Mouse (Mus musculus) neural tube, embryonic 15.5 days (tissue): ENCODE data around the gene 2010111I01Rik. TPM values are rescaled to one million over a fixed set of nuclear protein-coding genes. Genes with fewer than 3 reads are reported as not detected.

Experiments used
- ATAC-seq: fragments of 200-750 bp; cut with Nextera tagmentation; 2 replicates; pipeline ENCODE4 v1.8.0; 2017; ENCODE audit warnings: mild to moderate bottlenecking, moderate TSS enrichment, moderate library complexity; ENCODE audit not compliant: low FRiP score
- H3K27ac ChIP-seq: fragments of 300-500 bp; sonication (generic); replicated peaks from 2 replicates; pipeline ENCODE4 v1.5.1; 2015; ENCODE audit warnings: mild to moderate bottlenecking, inconsistent platforms
- H3K27me3 ChIP-seq: fragments of 300-500 bp; sonication (generic); replicated peaks from 2 replicates; pipeline ENCODE4 v1.6.1; 2015; ENCODE audit warnings: inconsistent platforms
- H3K36me3 ChIP-seq: fragments of 300-500 bp; sonication (generic); 2 replicates; pipeline ENCODE4 v1.6.1; 2015; ENCODE audit warnings: inconsistent platforms
- H3K4me1 ChIP-seq: fragments of 300-500 bp; sonication (generic); 2 replicates; pipeline ENCODE4 v1.6.1; 2015; ENCODE audit warnings: inconsistent platforms
- H3K4me2 ChIP-seq: fragments of 300-500 bp; sonication (generic); 2 replicates; pipeline ENCODE4 v1.6.1; 2015; ENCODE audit warnings: inconsistent platforms, mild to moderate bottlenecking, moderate library complexity
- H3K4me3 ChIP-seq: fragments of 300-500 bp; sonication (generic); replicated peaks from 2 replicates; pipeline ENCODE4 v1.5.1; 2015; ENCODE audit warnings: mild to moderate bottlenecking, inconsistent platforms
- H3K9ac ChIP-seq: fragments of 300-500 bp; sonication (generic); replicated peaks from 2 replicates; pipeline ENCODE4 v1.6.1; 2015; ENCODE audit warnings: mild to moderate bottlenecking, inconsistent platforms
- H3K9me3 ChIP-seq: fragments of 300-500 bp; sonication (generic); replicated peaks from 2 replicates; pipeline ENCODE4 v1.6.1; 2016; ENCODE audit warnings: inconsistent platforms
- WGBS: fragments of 180-500 bp; shearing (Covaris S2); methylation state at CpG from one replicate; pipeline ENCODE4 v1.1.7; 2015; ENCODE audit warnings: mixed read lengths; 5-methylcytosine and 5-hydroxymethylcytosine counted together
- polyA plus RNA-seq: library from polyadenylated mRNA; unstranded; fragments of >200 nt; fragmentation: Nextera tagmentation; extraction: Ambion mirVana; gene quantifications from 2 replicates; pipeline ENCODE4 v1.2.1, GENCODE M21; 2015

Gene 2010111I01Rik
- polyA plus RNA-seq, 1 experiment from 2014 or later = 36.1 TPM

GRCm38 (mm10) chr13:63198038-63198437 is 233.3 kb downstream of the 2010111I01Rik start:
- Histone ChIP-seq H3K9ac (no peak overlapping the region), H3K4me2 (no peak overlapping the region), H3K27me3 (no peaks in the 10 kb centered on the region), H3K36me3 (no peaks in the 10 kb centered on the region), H3K4me1 (0 out of 2 replicates have a peak, but pooled peaks cover under 1% of the 10 kb centered on the region), H3K4me3 (no peak overlapping the region), H3K9me3 (no peaks in the 10 kb centered on the region), H3K27ac (no peak overlapping the region)
- WGBS = 98% methylated on average over 1 of the region's 1 CpGs
- ATAC-seq = no peak

DNA sequence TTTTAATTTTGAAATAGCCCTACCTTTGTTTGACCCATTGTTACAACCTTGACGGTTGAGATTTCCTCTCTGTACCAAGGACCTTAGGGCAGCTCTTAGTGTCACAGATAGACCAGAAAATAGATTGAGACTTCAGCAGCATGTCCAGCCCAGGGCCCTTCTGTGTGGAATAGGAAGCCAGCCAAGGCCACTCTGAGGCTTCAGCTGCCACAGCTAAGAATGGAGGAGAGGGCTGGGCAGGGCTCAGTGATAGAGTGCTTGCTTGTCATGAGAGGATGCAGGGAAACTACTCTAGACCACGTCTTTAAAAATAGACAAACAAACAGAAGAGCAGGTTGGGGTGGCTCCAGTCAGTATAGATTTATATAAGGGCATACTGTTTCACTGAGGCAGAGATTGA is 234.9 kb downstream of the 2010111I01Rik start:
- Histone ChIP-seq H3K4me2 (no peak overlapping the region), H3K4me1 (0 out of 2 replicates have a peak, but pooled peaks cover 8% of the 10 kb centered on the region), H3K27ac (no peak overlapping the region), H3K4me3 (no peak overlapping the region), H3K27me3 (no peaks in the 10 kb centered on the region), H3K9me3 (no peaks in the 10 kb centered on the region), H3K36me3 (no peaks in the 10 kb centered on the region), H3K9ac (no peak overlapping the region)
- ATAC-seq = no peak
- WGBS = 72% methylated on average over 2 of the region's 2 CpGs

- Histone ChIP-seq H3K27me3 (no peaks in the 10 kb centered on the region), H3K9ac (no peak overlapping the region), H3K36me3 (no peaks in the 10 kb centered on the region), H3K27ac (no peak overlapping the region), H3K4me3 (no peak overlapping the region), H3K4me1 (0 out of 2 replicates have a peak, but pooled peaks cover 8% of the 10 kb centered on the region), H3K4me2 (no peak overlapping the region), H3K9me3 (no peaks in the 10 kb centered on the region)
- ATAC-seq = no peak
- 45% methylated on average over 8 of the region's 8 CpGs for WGBS
Measured at GRCm38 (mm10) chr13:63203502-63204278, 239.0 kb downstream of the 2010111I01Rik start.

DNA sequence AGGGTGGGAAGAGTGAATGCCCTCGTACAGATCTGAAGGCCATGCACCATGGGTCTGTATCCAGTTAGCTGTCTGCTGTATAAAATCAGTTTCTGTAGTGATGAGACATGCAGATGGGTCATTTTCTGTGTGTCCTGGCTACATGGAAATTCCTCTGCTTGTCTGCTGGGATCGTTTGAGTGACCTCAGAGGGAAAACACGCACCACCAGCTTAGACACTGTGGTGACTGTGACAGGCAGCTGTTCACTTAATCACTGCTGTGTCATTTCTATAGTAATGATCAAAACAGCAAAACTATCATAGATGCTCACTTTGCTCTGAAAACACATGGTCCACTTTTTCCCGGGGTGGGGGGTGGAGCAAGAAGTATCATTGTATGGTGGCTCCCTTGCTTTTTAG is 241.1 kb downstream of the 2010111I01Rik start:
- Histone ChIP-seq H3K36me3 (no peaks in the 10 kb centered on the region), H3K9me3 (no peaks in the 10 kb centered on the region)
- no peak for ATAC-seq

DNA sequence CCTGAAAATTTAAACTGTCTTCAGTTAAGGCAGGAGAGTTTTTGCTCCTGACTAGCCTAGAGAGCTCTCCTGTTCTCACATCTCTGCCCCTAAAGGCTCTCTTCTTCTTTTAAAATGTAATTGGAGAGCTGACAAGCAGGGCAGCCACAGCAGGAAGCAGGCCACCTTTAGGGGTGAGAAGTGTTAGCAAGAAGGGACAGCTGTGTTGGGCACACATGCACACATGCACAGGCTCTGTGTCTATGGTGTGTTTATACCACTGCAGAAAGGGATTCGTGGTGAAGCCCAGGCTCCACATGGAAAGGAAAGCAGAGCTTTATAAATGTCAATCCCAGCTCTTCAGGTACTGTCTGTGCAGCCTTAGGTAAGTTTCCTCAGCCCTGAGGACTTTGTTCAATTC is 241.7 kb downstream of the 2010111I01Rik start:
- H3K4me3 ChIP-seq = no peak overlapping the region
- H3K27me3 ChIP-seq = no peaks in the 10 kb centered on the region
- no peak overlapping the region for H3K4me2 ChIP-seq
- 0 out of 2 replicates have a peak, but pooled peaks cover 8% of the 10 kb centered on the region for H3K4me1 ChIP-seq
- H3K9me3 ChIP-seq = no peaks in the 10 kb centered on the region
- 83% methylated on average over 1 of the region's 1 CpGs for WGBS
- no peak overlapping the region for H3K9ac ChIP-seq
- H3K27ac ChIP-seq = no peak overlapping the region
- H3K36me3 ChIP-seq = no peaks in the 10 kb centered on the region
- no peak for ATAC-seq

More for the DNA sequence above, 241.1 kb downstream of the 2010111I01Rik start:
- H3K4me3 ChIP-seq = no peak overlapping the region
- no peaks in the 10 kb centered on the region for H3K27me3 ChIP-seq
- H3K27ac ChIP-seq = no peak overlapping the region
- 90% methylated on average over 4 of the region's 4 CpGs for WGBS
- H3K4me2 ChIP-seq = no peak overlapping the region
- 0 out of 2 replicates have a peak, but pooled peaks cover 8% of the 10 kb centered on the region for H3K4me1 ChIP-seq
- H3K9ac ChIP-seq = no peak overlapping the region

DNA sequence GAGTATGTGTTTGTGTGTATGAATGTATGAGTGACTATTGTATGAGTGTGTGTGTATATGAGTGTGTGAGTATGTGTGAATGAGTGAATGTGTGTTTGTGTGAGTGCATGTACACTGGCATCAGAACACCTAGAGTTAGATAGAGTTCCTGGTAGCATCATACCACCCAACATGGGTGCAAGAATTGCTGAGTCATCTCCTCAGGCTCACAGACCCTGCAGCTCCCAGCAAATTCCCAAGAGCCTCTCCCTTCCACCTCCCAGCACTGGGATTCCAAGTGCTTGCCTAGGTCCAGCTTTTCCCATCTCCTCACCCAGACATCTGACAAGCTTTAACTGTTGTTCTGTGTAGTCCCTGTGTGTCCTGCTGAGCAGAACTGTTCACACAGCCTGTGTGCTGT is 251.8 kb downstream of the 2010111I01Rik start:
- no peaks in the 10 kb centered on the region for H3K9me3 ChIP-seq
- H3K27ac ChIP-seq = no peak overlapping the region
- no peak overlapping the region for H3K4me3 ChIP-seq
- H3K4me2 ChIP-seq = no peak overlapping the region
- no peak overlapping the region for H3K9ac ChIP-seq
- H3K36me3 ChIP-seq = peaks cover 9% of the 10 kb centered on the region; the same call in 1 of the 2 replicates
- no peaks in the 10 kb centered on the region for H3K27me3 ChIP-seq
- ATAC-seq = no peak
- H3K4me1 ChIP-seq = no peaks in the 10 kb centered on the region

DNA sequence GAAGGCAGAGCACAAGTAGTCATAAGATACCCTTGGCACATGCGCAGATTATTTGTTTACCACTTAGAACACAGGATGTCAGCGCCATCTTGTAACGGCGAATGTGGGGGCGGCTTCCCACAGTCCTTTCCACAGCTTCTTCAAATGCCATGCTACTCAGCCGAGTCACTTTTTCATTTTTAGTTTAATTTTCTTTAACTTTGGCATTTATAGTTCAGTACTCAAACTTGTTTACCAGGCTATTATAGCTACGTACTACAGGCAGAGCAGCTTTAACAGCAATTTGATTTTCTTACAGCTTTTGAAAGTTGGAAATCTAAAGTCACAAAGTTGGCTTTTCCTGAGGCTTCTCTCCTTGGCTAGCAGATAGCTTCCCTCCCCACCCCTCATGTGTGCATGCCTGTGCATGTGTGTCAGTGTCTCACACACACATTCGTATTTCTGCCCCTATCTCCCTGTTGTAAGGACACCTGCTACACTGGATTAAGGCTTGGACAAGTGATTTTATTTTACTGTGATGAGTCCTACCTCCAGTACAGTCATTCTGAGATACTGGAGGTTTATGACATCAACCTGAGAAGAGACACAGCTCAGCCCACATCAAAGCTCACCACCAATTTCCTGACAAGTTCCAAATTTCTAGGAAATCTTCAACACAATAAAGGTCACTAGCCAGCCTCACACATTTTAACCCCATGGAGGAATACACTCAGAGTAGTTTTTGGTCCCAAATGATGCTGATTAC is 258.5 kb downstream of the 2010111I01Rik start:
- no peak for ATAC-seq
- H3K9me3 ChIP-seq = no peaks in the 10 kb centered on the region
- WGBS = 96% methylated on average over 8 of the region's 8 CpGs

DNA sequence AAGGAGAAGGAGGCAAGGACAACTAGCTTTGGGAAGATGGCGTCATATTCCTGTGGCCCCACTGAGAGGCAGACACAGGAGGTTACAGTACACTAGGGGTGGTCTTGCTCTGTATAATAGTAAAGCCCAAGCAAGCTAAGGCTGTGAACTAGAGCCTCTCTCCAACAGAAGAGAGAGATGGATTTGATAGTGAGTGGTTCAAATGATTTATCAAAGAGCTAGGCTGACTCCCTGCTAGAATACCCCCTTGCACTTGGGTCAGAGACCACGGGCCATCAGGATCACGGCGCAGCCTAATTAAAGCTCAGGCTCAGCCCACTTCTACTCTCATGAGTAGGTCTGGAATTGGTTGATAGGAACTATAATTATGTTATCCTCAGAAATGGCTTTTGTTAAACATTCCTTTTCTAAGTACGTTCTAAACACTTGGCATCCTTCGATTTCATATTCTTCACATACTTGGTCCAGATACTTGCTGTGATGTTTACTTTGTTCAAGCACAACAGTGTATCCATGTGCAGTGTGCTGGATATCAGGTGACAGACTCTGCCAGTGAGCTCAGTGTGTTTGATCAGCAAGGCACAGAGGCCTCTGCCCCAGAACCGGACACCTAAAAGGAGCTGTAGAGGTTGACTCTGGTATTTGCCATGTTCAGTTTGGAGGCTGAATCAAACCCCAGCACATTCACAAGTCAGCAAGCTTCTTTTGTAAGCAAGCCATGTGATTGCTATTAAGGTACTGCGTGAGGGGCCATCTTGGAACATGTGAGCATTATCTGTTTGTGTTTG is 261.3 kb downstream of the 2010111I01Rik start:
- no peak overlapping the region for H3K27ac ChIP-seq
- H3K36me3 ChIP-seq = no peaks in the 10 kb centered on the region
- no peaks in the 10 kb centered on the region for H3K27me3 ChIP-seq
- H3K9ac ChIP-seq = no peak overlapping the region
- WGBS = 90% methylated on average over 8 of the region's 8 CpGs
- H3K4me3 ChIP-seq = no peak overlapping the region
- H3K4me1 ChIP-seq = no peaks in the 10 kb centered on the region
- H3K4me2 ChIP-seq = no peak overlapping the region
- no peak for ATAC-seq
- H3K9me3 ChIP-seq = no peaks in the 10 kb centered on the region

More for the DNA sequence above, 258.5 kb downstream of the 2010111I01Rik start:
- Histone ChIP-seq H3K4me1 (no peaks in the 10 kb centered on the region), H3K27me3 (no peaks in the 10 kb centered on the region), H3K36me3 (no peaks in the 10 kb centered on the region), H3K27ac (no peak overlapping the region), H3K4me2 (no peak overlapping the region), H3K4me3 (no peak overlapping the region), H3K9ac (no peak overlapping the region)

DNA sequence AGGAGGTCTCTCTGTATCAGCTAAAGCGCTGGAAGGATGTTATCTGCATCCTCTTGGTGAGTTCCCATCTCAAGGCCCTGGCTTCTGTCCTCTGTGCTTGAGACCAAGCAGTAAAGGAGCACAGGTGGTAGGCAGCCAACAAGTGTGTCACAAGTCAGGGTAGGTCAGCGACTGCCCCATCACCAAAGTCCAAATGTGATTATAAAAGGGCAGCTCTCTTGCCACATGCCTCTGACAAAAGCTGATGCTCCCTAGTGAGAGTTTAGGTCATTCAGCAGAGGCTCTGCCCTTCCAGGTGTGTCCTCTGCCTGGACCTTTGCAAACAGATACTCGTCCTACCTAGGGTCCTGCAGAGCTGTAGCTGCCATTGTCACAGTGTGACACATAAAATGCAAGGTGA is 263.1 kb downstream of the 2010111I01Rik start:
- Histone ChIP-seq H3K4me3 (no peak overlapping the region), H3K9me3 (no peaks in the 10 kb centered on the region), H3K27me3 (no peaks in the 10 kb centered on the region), H3K36me3 (no peaks in the 10 kb centered on the region), H3K4me2 (no peak overlapping the region), H3K9ac (no peak overlapping the region), H3K4me1 (peaks cover 4% of the 10 kb centered on the region; the same call in 1 of the 2 replicates), H3K27ac (no peak overlapping the region)
- WGBS = 88% methylated on average over 3 of the region's 3 CpGs
- ATAC-seq = no peak

DNA sequence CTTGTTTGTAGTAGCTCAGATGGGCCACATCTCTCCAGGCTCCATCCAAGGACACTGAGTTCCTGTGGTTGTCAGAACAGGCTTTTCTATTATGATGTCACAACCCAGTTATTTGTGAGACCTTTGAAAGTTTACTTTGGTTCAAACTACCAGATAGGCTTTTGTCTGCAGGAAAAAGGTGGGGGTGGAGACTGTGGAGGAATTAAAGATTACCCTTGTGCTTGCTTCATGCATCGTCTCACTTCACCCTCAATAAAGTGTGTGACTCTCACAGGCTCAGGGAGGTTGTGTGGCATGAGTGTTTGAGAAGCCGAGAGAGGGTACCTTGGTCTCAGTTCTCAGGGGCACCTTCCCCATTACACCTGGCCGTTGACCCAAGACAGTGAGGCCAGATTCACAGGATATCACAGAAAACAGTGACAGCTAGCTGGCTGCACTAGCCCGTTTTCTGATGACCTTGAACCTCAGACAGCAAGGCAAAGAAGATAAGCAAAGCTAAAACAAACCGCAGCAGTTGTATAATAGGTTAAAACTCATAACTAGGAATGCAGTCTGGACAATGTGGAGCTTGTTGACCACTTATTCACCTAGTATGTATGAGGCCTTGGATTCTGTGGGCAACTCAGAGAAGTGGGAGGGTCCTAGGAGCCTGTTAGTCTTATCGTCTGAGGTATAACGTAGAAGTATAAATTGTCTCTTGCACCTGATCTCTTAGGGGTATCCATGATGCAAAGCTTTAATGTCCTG is 266.4 kb downstream of the 2010111I01Rik start:
- no peak for ATAC-seq
- H3K27me3 ChIP-seq = no peaks in the 10 kb centered on the region
- 79% methylated on average over 7 of the region's 7 CpGs for WGBS

DNA sequence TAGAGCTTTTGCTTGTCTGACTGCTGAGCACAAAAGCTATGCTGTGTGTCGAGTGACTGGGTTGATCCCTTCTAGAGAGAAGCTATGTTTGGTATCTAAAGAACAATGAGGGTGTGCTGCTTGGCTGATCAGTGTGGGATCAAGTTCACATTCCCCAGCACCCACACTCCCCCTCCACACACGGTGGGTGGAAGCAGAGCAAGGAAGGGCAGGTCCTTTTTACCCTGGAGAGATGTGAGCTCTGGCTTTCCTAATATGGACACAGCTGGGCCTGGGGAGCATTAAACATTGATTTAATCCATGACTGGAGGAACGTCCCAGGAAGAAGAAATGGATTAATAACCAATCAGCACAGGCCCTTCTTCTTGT is 267.0 kb downstream of the 2010111I01Rik start:
- Histone ChIP-seq H3K27ac (no peak overlapping the region), H3K9ac (no peak overlapping the region), H3K4me1 (peaks cover 7% of the 10 kb centered on the region; the same call in 1 of the 2 replicates), H3K36me3 (no peaks in the 10 kb centered on the region), H3K9me3 (no peaks in the 10 kb centered on the region), H3K27me3 (no peaks in the 10 kb centered on the region), H3K4me3 (no peak overlapping the region), H3K4me2 (no peak overlapping the region)
- WGBS = 26% methylated on average over 3 of the region's 3 CpGs
- ATAC-seq = 0 out of 2 replicates have a peak, but pooled peaks have one; percentile 24

More for the DNA sequence above, 266.4 kb downstream of the 2010111I01Rik start:
- Histone ChIP-seq H3K27ac (no peak overlapping the region), H3K9ac (no peak overlapping the region), H3K9me3 (no peaks in the 10 kb centered on the region), H3K4me3 (no peak overlapping the region), H3K4me1 (peaks cover 6% of the 10 kb centered on the region; the same call in 1 of the 2 replicates), H3K36me3 (no peaks in the 10 kb centered on the region), H3K4me2 (no peak overlapping the region)
